Mouse (Mus musculus): Measurements from ENCODE around the gene Rprml.

Gene Rprml

GRCm38 (mm10) chr11:103649301-103649982, at the start of gene Rprml:
Gene Rprml, plus strand, starts transcription at chr11:103649570.
- DNase-seq (ENCODE audit: low read depth in 2 of 2, low spot score in 2 of 2) = no peak

GRCm38 (mm10) chr11:103606611-103607010, 42.8 kb upstream of the Rprml start:
- no peak for DNase-seq (ENCODE audit: low read depth in 2 of 2, low spot score in 2 of 2)

GRCm38 (mm10) chr11:103610772-103611171, 38.6 kb upstream of the Rprml start:
- no peak for DNase-seq (ENCODE audit: low read depth in 2 of 2, low spot score in 2 of 2)

- DNase-seq (ENCODE audit: low read depth in 2 of 2, low spot score in 2 of 2) = no peak
These were observed 28.3 kb upstream of the Rprml start, which contains the start of gene Gm884 for GRCm38 (mm10) chr11:103621040-103621439. Gene Gm884, minus strand, starts transcription at chr11:103621140.

GRCm38 (mm10) chr11:103627453-103627852, 21.9 kb upstream of the Rprml start:
- no peak for DNase-seq (ENCODE audit: low read depth in 2 of 2, low spot score in 2 of 2)

- no peak for DNase-seq (ENCODE audit: low read depth in 2 of 2, low spot score in 2 of 2)
These were observed 14.6 kb upstream of the Rprml start for GRCm38 (mm10) chr11:103634806-103635205.

GRCm38 (mm10) chr11:103635481-103635880, 13.9 kb upstream of the Rprml start:
- no peak for DNase-seq (ENCODE audit: low read depth in 2 of 2, low spot score in 2 of 2)

- no peak for DNase-seq (ENCODE audit: low read depth in 2 of 2, low spot score in 2 of 2)
These were observed 13.1 kb upstream of the Rprml start for GRCm38 (mm10) chr11:103636261-103636660.

- no peak for DNase-seq (ENCODE audit: low read depth in 2 of 2, low spot score in 2 of 2)
These were observed 10.6 kb upstream of the Rprml start, which contains the start of gene Lyzl6 for GRCm38 (mm10) chr11:103638790-103639189. Gene Lyzl6, minus strand, starts transcription at chr11:103638890.

GRCm38 (mm10) chr11:103639407-103639946, 9.9 kb upstream of the Rprml start:
- peak in 1 of 2 experiments; percentile 23 for DNase-seq (ENCODE audit: low read depth in 2 of 2, low spot score in 2 of 2)

- DNase-seq (ENCODE audit: low read depth in 2 of 2, low spot score in 2 of 2) = no peak
These were observed 6.2 kb upstream of the Rprml start for GRCm38 (mm10) chr11:103643211-103643610.

GRCm38 (mm10) chr11:103645731-103646130, 3.6 kb upstream of the Rprml start:
- no peak for DNase-seq (ENCODE audit: low read depth in 2 of 2, low spot score in 2 of 2)

GRCm38 (mm10) chr11:103646301-103646700, 3.1 kb upstream of the Rprml start:
- no peak for DNase-seq (ENCODE audit: low read depth in 2 of 2, low spot score in 2 of 2)

- DNase-seq (ENCODE audit: low read depth in 2 of 2, low spot score in 2 of 2) = no peak
These were observed 1.3 kb upstream of the Rprml start for GRCm38 (mm10) chr11:103647921-103648620.

GRCm38 (mm10) chr11:103648656-103649055, 714 bp upstream of the Rprml start:
- no peak for DNase-seq (ENCODE audit: low read depth in 2 of 2, low spot score in 2 of 2)

- no peak for DNase-seq (ENCODE audit: low read depth in 2 of 2, low spot score in 2 of 2)
These were observed 668 bp downstream of the Rprml start for GRCm38 (mm10) chr11:103649983-103650493.

- no peak for DNase-seq (ENCODE audit: low read depth in 2 of 2, low spot score in 2 of 2)
These were observed 2.1 kb downstream of the Rprml start for GRCm38 (mm10) chr11:103651426-103651825.

GRCm38 (mm10) chr11:103653359-103653965, 4.1 kb downstream of the Rprml start:
- DNase-seq (ENCODE audit: low read depth in 2 of 2, low spot score in 2 of 2) = no peak

- no peak for DNase-seq (ENCODE audit: low read depth in 2 of 2, low spot score in 2 of 2)
These were observed 7.2 kb downstream of the Rprml start for GRCm38 (mm10) chr11:103656520-103656919.

- no peak for DNase-seq (ENCODE audit: low read depth in 2 of 2, low spot score in 2 of 2)
These were observed 8.8 kb downstream of the Rprml start for GRCm38 (mm10) chr11:103658189-103658588.

GRCm38 (mm10) chr11:103661863-103662262, 12.5 kb downstream of the Rprml start:
- DNase-seq (ENCODE audit: low read depth in 2 of 2, low spot score in 2 of 2) = no peak

- no peak for DNase-seq (ENCODE audit: low read depth in 2 of 2, low spot score in 2 of 2)
These were observed 13.2 kb downstream of the Rprml start for GRCm38 (mm10) chr11:103662546-103662945.
